Mouse (Mus musculus) ES-E14 (cell line): Measurements from ENCODE around the gene Tmed9. TPM values are rescaled to one million over a fixed set of nuclear protein-coding genes. Genes with fewer than 3 reads are reported as not detected.
"Not testable (repeated sequence)": the region's sequence is repeated elsewhere in the genome, so short reads cannot be mapped to it uniquely, and the experiment has no call there.

ENCODE experiments used
- DNase-seq: peaks from one replicate; pipeline ENCODE4 v3.0.0-alpha.2; 2013; ENCODE audit warnings: low read depth, low spot score
- H3K27ac ChIP-seq: 2 replicates; pipeline ENCODE4 v1.5.1; 2012; ENCODE audit warnings: low read depth, mild to moderate bottlenecking, low read length, moderate library complexity, mixed read lengths; ENCODE audit not compliant: poor library complexity, insufficient read depth, severe bottlenecking
- H3K36me3 ChIP-seq: 2 replicates; pipeline ENCODE4 v1.6.1; 2012; ENCODE audit warnings: mild to moderate bottlenecking, low read length, moderate library complexity, mixed read lengths; ENCODE audit not compliant: control insufficient read depth, poor library complexity, insufficient read depth, severe bottlenecking
- H3K4me1 ChIP-seq, 2 experiments: fragments of 150-350 bp in 1 of 2; sonication (generic) in 1 of 2; 2 replicates each; pipeline ENCODE4 v1.6.1; 2012; ENCODE audit warnings: low read length in 2 of 2, mild to moderate bottlenecking in 1 of 2, mixed read lengths in 1 of 2; ENCODE audit not compliant: control insufficient read depth in 2 of 2, insufficient read depth in 2 of 2, poor library complexity in 1 of 2
- H3K4me3 ChIP-seq, 2 experiments: fragments of 150-350 bp in 1 of 2; sonication (generic) in 1 of 2; 2 replicates each; pipeline ENCODE4 v1.5.1; 2012; ENCODE audit warnings: low read length in 2 of 2, low read depth in 1 of 2, mild to moderate bottlenecking in 1 of 2, mixed read lengths in 1 of 2; ENCODE audit not compliant: insufficient read depth in 1 of 2, poor library complexity in 1 of 2, severe bottlenecking in 1 of 2
- H3K9ac ChIP-seq: 2 replicates; pipeline ENCODE4 v1.6.1; 2012; ENCODE audit warnings: low read depth, mild to moderate bottlenecking, low read length, mixed read lengths; ENCODE audit not compliant: poor library complexity, insufficient read depth, severe bottlenecking
- H3K9me3 ChIP-seq: fragments of 150-350 bp; sonication (generic); 2 replicates; pipeline ENCODE4 v1.6.1; 2012; ENCODE audit warnings: low read depth, mild to moderate bottlenecking, low read length; ENCODE audit not compliant: control insufficient read depth, insufficient read depth
- CHD2 ChIP-seq: IDR thresholded peaks from 2 replicates; pipeline ENCODE4 v1.6.1; 2014; ENCODE audit warnings: mild to moderate bottlenecking, low read depth, low read length, inconsistent platforms
- HCFC1 ChIP-seq: IDR thresholded peaks from 2 replicates; pipeline ENCODE4 v1.6.1; 2012; ENCODE audit warnings: low read length, inconsistent platforms, borderline replicate concordance; ENCODE audit not compliant: insufficient read depth
- MAFK ChIP-seq: IDR thresholded peaks from 2 replicates; pipeline ENCODE4 v1.6.1; 2014; ENCODE audit warnings: mild to moderate bottlenecking, low read depth, low read length, inconsistent platforms; ENCODE audit not compliant: insufficient read depth
- ZC3H11A ChIP-seq: IDR thresholded peaks from 2 replicates; pipeline ENCODE4 v1.6.1; 2012; ENCODE audit warnings: low read depth, mild to moderate bottlenecking, inconsistent platforms, low read length, borderline replicate concordance
- ZNF384 ChIP-seq: IDR thresholded peaks from 2 replicates; pipeline ENCODE4 v1.6.1; 2012; ENCODE audit warnings: low read depth, low read length, inconsistent platforms
- in situ Hi-C, 2 experiments: fragments of 600-800 bp; cut with MboI; formaldehyde crosslinking; loops; one replicate each; pipeline ENCODE4 v1.15.1; 2025; ENCODE audit warnings: low sequenced_read_pairs in 2 of 2, inconsistent platforms in 1 of 2; ENCODE audit not compliant: unreplicated experiment in 2 of 2
- total RNA-seq: library from RNA; depleted of rRNA; stranded (reverse); fragments of 300-350 nt; gene quantifications from 2 replicates; pipeline ENCODE4 v1.2.3, GENCODE M21; 2012; rRNA removed

Tmed9 gene
- total RNA-seq, 1 experiment, result 363 TPM

DNA sequence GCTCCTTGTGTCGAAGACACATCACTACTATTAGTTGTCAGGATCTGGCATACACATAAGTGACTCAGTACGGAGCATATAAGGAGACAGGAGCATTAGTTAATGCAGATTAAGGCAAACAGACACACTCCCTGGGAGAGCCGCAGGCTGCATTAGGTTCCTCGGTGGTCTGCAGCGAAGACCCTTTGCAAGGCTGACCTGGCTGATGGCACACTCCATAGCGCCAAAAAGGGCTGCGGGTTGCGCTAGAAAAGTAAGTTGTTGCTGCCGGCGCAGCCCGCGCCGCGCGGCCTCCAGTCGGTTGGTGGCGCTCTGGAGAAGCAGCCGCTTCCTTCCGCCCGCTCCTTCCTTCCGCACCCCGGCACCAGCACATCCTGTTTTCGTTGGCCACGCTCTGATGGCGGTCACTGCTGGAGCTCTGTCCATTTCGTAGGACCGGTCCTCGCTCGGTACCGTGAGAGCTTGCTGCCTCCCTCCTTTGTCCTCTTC lies 61.2 kb downstream of the Tmed9 start, which contains the start of gene Ddx46:
Gene Ddx46, plus strand, starts transcription at position 389 of the 489 bp plus-strand sequence.
- peak within 1 kb of the TSS; percentile 20; the same call in 1 of the 2 replicates for H3K27ac ChIP-seq
- peak; percentile 74 for DNase-seq
- peak within 1 kb of the TSS; percentile 89 to 100 for H3K4me3 ChIP-seq

DNA sequence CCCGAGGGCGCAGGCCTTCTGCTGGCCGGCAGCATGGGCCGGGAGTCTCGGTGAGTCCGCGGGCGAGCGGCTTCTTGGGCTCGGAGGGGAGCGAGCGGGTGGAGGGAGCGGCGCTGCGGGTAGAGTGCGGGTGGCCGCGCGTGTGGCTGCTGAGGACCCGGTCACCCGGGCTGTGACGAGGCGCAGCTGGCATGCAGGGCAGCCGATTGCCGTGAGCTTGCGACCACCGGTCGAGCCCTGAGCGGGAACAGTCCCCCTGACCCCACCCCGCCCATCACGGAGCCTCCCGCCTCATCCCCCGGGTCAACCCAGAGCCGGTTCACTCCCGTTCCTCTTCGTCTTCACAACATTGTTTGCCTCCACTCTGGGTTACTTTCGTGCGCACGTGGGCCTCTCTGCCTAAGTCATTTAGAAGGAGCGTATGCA lies 61.6 kb downstream of the Tmed9 start:
- DNase-seq, result no peak
- TF ChIP-seq MAFK (no peak), ZNF384 (no peak), CHD2 (no peak), ZC3H11A (no peak), HCFC1 (no peak; the same call in 1 of the 2 replicates)
- peaks cover 11% of the 10 kb centered on the region for H3K36me3 ChIP-seq
- H3K9ac ChIP-seq, result peak overlapping the region; percentile 97
- in situ Hi-C loops, result no loop called here
- peak overlapping the region; percentile 89 to 100 for H3K4me3 ChIP-seq
- peaks cover 2% of the 10 kb centered on the region in 2 experiments; a peak in 1 of 4 replicates for H3K4me1 ChIP-seq
- peak overlapping the region; percentile 20; the same call in 1 of the 2 replicates for H3K27ac ChIP-seq
- no peaks in the 10 kb centered on the region for H3K9me3 ChIP-seq

More for the DNA sequence above, 61.2 kb downstream of the Tmed9 start, which contains the start of gene Ddx46:
- H3K4me1 ChIP-seq, result peaks cover 2% of the 10 kb centered on the region in 2 experiments; a peak in 1 of 4 replicates
- peaks cover 9% of the 10 kb centered on the region for H3K36me3 ChIP-seq
- peak within 1 kb of the TSS; percentile 97 for H3K9ac ChIP-seq
- no peak for TF ChIP-seq MAFK
- TF ChIP-seq HCFC1, result peak; percentile 82
- no peaks in the 10 kb centered on the region for H3K9me3 ChIP-seq
- in situ Hi-C loops, result no loop called here

DNA sequence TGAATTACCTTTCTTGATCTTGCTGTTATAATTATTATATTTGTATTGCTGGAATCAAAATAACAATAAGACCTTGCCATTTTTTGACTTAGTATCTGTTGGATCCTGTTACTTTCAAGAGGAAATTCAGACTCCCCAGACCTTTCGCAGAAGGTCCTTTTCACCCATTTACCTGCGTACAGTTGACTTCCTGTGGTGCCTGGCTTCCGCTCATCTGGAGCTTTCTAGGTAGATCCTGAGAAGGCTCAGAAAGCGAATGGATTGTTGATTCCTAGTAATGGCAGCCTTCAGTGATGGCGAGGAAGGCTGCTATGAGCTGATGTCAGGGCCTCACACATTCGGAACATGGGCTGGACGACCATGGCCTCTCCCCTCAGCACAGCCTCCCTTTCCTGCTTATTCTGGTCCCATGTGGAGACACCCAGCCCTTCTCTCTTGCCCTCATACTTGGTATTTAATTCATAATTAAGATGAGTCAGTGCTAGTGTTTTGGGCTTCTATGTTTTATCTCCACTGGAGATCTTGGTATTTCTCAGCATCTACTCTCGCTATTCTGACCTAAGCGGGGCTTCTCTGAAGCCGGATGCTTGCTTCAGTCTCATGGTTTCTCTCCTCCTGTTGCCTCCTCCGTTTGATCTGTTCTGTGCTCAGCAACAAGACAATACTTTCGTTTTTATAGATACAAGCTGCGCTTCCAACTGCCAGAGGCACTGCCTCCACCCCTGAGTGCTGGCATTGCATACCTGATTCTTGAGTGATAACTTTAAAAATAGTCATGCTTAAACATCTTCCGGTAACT lies 62.9 kb downstream of the Tmed9 start:
- TF ChIP-seq ZNF384 (no peak), CHD2 (no peak), MAFK (no peak), HCFC1 (no peak), ZC3H11A (no peak)
- Histone ChIP-seq H3K9ac (no peak overlapping the region), H3K36me3 (peaks cover 16% of the 10 kb centered on the region), H3K4me3 (peak overlapping the region; percentile 16 to 100; a peak in 1 of 4 replicates), H3K4me1 (peaks cover 2 to 4% of the 10 kb centered on the region in 2 experiments; a peak in 2 of 4 replicates), H3K9me3 (no peaks in the 10 kb centered on the region), H3K27ac (no peak overlapping the region)
- DNase-seq, result no peak
- in situ Hi-C loops, result no loop called here

DNA sequence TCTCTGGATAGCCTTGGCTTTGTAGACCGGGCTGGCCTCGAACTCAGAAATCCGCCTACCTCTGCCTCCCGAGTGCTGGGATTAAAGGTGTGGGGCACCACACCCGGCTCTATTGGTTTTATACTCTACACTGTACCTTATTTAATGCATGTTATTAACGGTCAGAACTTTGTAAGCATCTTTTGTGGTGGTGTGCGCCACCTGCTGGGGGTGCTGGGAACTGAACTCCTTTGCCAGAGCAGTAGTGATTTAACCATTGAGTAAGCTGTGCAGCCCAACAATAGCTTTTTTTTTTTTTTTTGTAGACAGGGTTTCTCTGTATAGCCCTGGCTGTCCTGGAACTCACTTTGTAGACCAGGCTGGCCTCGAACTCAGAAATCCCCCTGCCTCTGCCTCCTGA lies 66.9 kb downstream of the Tmed9 start:
- H3K4me3 ChIP-seq, H3K9me3 ChIP-seq, in situ Hi-C loops, H3K9ac ChIP-seq, H3K4me1 ChIP-seq, H3K27ac ChIP-seq: not testable (repeated sequence)
- peak; percentile 85 for TF ChIP-seq ZNF384
- H3K36me3 ChIP-seq, result peaks cover 32% of the 10 kb centered on the region
- DNase-seq, result peak; percentile 62

DNA sequence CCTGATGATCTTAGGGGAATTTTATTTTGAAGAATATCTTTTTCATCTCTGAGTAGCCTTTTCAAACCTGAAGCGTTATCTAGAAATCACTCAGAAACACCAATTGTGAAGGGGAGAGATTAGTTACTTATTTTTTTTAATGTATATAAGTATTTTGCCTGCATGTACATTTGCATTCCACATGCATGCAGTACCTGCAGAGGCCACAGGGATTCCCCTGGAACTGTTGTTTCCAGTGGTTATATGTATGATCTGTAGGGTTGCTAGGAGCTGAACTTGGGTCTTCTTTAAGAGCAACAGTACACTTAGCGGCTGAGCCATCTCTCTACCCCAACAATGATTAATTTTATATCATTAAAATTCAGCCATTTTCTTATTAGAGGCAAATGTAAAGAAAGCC lies 71.0 kb downstream of the Tmed9 start:
- TF ChIP-seq ZNF384, result no peak
- no peak for TF ChIP-seq HCFC1
- TF ChIP-seq ZC3H11A, result no peak
- Histone ChIP-seq H3K36me3 (peaks cover 52% of the 10 kb centered on the region), H3K4me3 (no peak overlapping the region), H3K9me3 (no peaks in the 10 kb centered on the region), H3K4me1 (peaks cover 0 to 2% of the 10 kb centered on the region in 2 experiments; a peak in 1 of 4 replicates), H3K9ac (no peak overlapping the region), H3K27ac (no peak overlapping the region)
- in situ Hi-C loops, result no loop called here
- peak; percentile 40 for DNase-seq

Other genes with a start within 250 kb of the Tmed9 start
- 12.5 and 19.8 TPM in 2 replicates for gene Mxd3, start 243.9 kb upstream of the Tmed9 start, total RNA-seq
- 195 and 272 TPM in 2 replicates for gene Lman2, start 210.9 kb upstream of the Tmed9 start, total RNA-seq
- gene Rgs14, start 204.0 kb upstream of the Tmed9 start, total RNA-seq, result 0.62 and 1.4 TPM in 2 replicates
- gene Slc34a1, start 175.5 kb upstream of the Tmed9 start, total RNA-seq, result not detected in 2 replicates
- gene Pfn3, start 158.5 kb upstream of the Tmed9 start, total RNA-seq, result not detected in 2 replicates
- not detected in 2 replicates for gene F12, start 146.9 kb upstream of the Tmed9 start, total RNA-seq
- 74.7 and 132 TPM in 2 replicates for gene Grk6, start 128.7 kb upstream of the Tmed9 start, total RNA-seq
- 2.5 and 5.8 TPM in 2 replicates for gene Prr7, start 109.5 kb upstream of the Tmed9 start, total RNA-seq
- 77.0 and 83.8 TPM in 2 replicates for gene Dbn1, start 85.6 kb upstream of the Tmed9 start, total RNA-seq
- 46.7 and 58.2 TPM in 2 replicates for gene Pdlim7, start 60.1 kb upstream of the Tmed9 start, total RNA-seq
- gene Dok3, start 44.4 kb upstream of the Tmed9 start, total RNA-seq, result 0.98 and 1.7 TPM in 2 replicates
- gene Ddx41, start 37.1 kb upstream of the Tmed9 start, total RNA-seq, result 85.9 and 120 TPM in 2 replicates
- 50.8 and 77.5 TPM in 2 replicates for gene Fam193b, start 2.6 kb upstream of the Tmed9 start, total RNA-seq
- gene B4galt7, start 26.2 kb downstream of the Tmed9 start, total RNA-seq, result 21.0 and 24.3 TPM in 2 replicates
- gene Caml, start 49.3 kb downstream of the Tmed9 start, total RNA-seq, result 47.8 and 56.3 TPM in 2 replicates
- gene Ddx46, start 61.3 kb downstream of the Tmed9 start, total RNA-seq, result 45.5 and 56.4 TPM in 2 replicates
- 32.1 and 40.0 TPM in 2 replicates for gene B230219D22Rik, start 119.4 kb downstream of the Tmed9 start, total RNA-seq
- 56.9 and 61.5 TPM in 2 replicates for gene Txndc15, start 140.9 kb downstream of the Tmed9 start, total RNA-seq
- gene Pcbd2, start 153.6 kb downstream of the Tmed9 start, total RNA-seq, result 9.2 and 10.8 TPM in 2 replicates
- not detected in 2 replicates for gene Catsper3, start 210.8 kb downstream of the Tmed9 start, total RNA-seq